Mouse (Mus musculus): ENCODE measurements around the gene Mbl1.

Mbl1 gene

GRCm38 (mm10) chr14:41151220-41151898 is at the start of gene Mbl1:
Mbl1 (plus strand) TSS chr14:41151458.
- no peak for DNase-seq (ENCODE audit: low spot score in 2 of 2)

- no peak for DNase-seq (ENCODE audit: low spot score in 2 of 2)
Observed at GRCm38 (mm10) chr14:41102269-41102668, 49.0 kb upstream of the Mbl1 start.

GRCm38 (mm10) chr14:41104853-41105444 is 46.3 kb upstream of the Mbl1 start, which contains the start of gene Mat1a:
Mat1a (plus strand) TSS chr14:41105035.
- no peak for DNase-seq (ENCODE audit: low spot score in 2 of 2)

GRCm38 (mm10) chr14:41111031-41111668 is 40.1 kb upstream of the Mbl1 start:
- no peak for DNase-seq (ENCODE audit: low spot score in 2 of 2)

GRCm38 (mm10) chr14:41112944-41113343 is 38.3 kb upstream of the Mbl1 start:
- no peak for DNase-seq (ENCODE audit: low spot score in 2 of 2)

- no peak for DNase-seq (ENCODE audit: low spot score in 2 of 2)
Observed at GRCm38 (mm10) chr14:41116271-41116670, 35.0 kb upstream of the Mbl1 start.

GRCm38 (mm10) chr14:41124683-41125082 is 26.6 kb upstream of the Mbl1 start:
- no peak for DNase-seq (ENCODE audit: low spot score in 2 of 2)

- DNase-seq (ENCODE audit: low spot score in 2 of 2): no peak
Observed at GRCm38 (mm10) chr14:41127997-41128396, 23.3 kb upstream of the Mbl1 start.

- DNase-seq (ENCODE audit: low spot score in 2 of 2): no peak
Observed at GRCm38 (mm10) chr14:41131540-41131939, 19.7 kb upstream of the Mbl1 start, which contains the start of gene Sftpa1. Sftpa1 (plus strand) TSS chr14:41131782.

- DNase-seq (ENCODE audit: low spot score in 2 of 2): no peak
Observed at GRCm38 (mm10) chr14:41137006-41137405, 14.3 kb upstream of the Mbl1 start.

GRCm38 (mm10) chr14:41140686-41141085 is 10.6 kb upstream of the Mbl1 start:
- no peak for DNase-seq (ENCODE audit: low spot score in 2 of 2)

GRCm38 (mm10) chr14:41146035-41146434 is 5.2 kb upstream of the Mbl1 start:
- DNase-seq (ENCODE audit: low spot score in 2 of 2): no peak

GRCm38 (mm10) chr14:41146922-41147321 is 4.3 kb upstream of the Mbl1 start:
- DNase-seq (ENCODE audit: low spot score in 2 of 2): no peak

- no peak for DNase-seq (ENCODE audit: low spot score in 2 of 2)
Observed at GRCm38 (mm10) chr14:41147356-41147755, 3.9 kb upstream of the Mbl1 start.

GRCm38 (mm10) chr14:41160076-41160475 is 8.8 kb downstream of the Mbl1 start:
- DNase-seq (ENCODE audit: low spot score in 2 of 2): no peak

- DNase-seq (ENCODE audit: low spot score in 2 of 2): no peak
Observed at GRCm38 (mm10) chr14:41160743-41161142, 9.5 kb downstream of the Mbl1 start.

GRCm38 (mm10) chr14:41162663-41163062 is 11.4 kb downstream of the Mbl1 start:
- peak in 1 of 2 experiments; percentile 18 for DNase-seq (ENCODE audit: low spot score in 2 of 2)

- DNase-seq (ENCODE audit: low spot score in 2 of 2): no peak
Observed at GRCm38 (mm10) chr14:41167278-41167677, 16.0 kb downstream of the Mbl1 start.

- no peak for DNase-seq (ENCODE audit: low spot score in 2 of 2)
Observed at GRCm38 (mm10) chr14:41168567-41168966, 17.3 kb downstream of the Mbl1 start.

GRCm38 (mm10) chr14:41170514-41170913 is 19.3 kb downstream of the Mbl1 start:
- no peak for DNase-seq (ENCODE audit: low spot score in 2 of 2)

GRCm38 (mm10) chr14:41174802-41175201 is 23.5 kb downstream of the Mbl1 start:
- no peak for DNase-seq (ENCODE audit: low spot score in 2 of 2)

GRCm38 (mm10) chr14:41185059-41185821 is 34.0 kb downstream of the Mbl1 start, which contains the start of gene Sftpd:
Sftpd (minus strand) TSS chr14:41185149.
- DNase-seq (ENCODE audit: low spot score in 2 of 2): no peak
